Mouse (Mus musculus): ENCODE measurements around the gene Olfr904. TPM values are rescaled to one million over a fixed set of nuclear protein-coding genes. Genes with fewer than 3 reads are reported as not detected.

Olfr904 gene
- polyA plus RNA-seq, 1 experiment from 2014 or later = not detected

Other genes starting within 250 kb of the Olfr904 start
- not detected in 2 replicates for gene Olfr894, start 245.1 kb upstream of the Olfr904 start, polyA plus RNA-seq (2015; fragmentation: Nextera tagmentation; extraction: Ambion mirVana)
- not detected in 2 replicates for gene Olfr143, start 210.4 kb upstream of the Olfr904 start, polyA plus RNA-seq (2015; fragmentation: Nextera tagmentation; extraction: Ambion mirVana)
- not detected in 2 replicates for gene Olfr895, start 195.3 kb upstream of the Olfr904 start, polyA plus RNA-seq (2015; fragmentation: Nextera tagmentation; extraction: Ambion mirVana)
- gene Olfr896-ps1, start 172.0 kb upstream of the Olfr904 start, polyA plus RNA-seq (2015; fragmentation: Nextera tagmentation; extraction: Ambion mirVana) = not detected in 2 replicates
- gene Olfr25, start 134.1 kb upstream of the Olfr904 start, polyA plus RNA-seq (2015; fragmentation: Nextera tagmentation; extraction: Ambion mirVana) = not detected in 2 replicates
- not detected in 2 replicates for gene Olfr898, start 114.7 kb upstream of the Olfr904 start, polyA plus RNA-seq (2015; fragmentation: Nextera tagmentation; extraction: Ambion mirVana)
- not detected in 2 replicates for gene Olfr250, start 96.2 kb upstream of the Olfr904 start, polyA plus RNA-seq (2015; fragmentation: Nextera tagmentation; extraction: Ambion mirVana)
- gene Olfr251, start 86.1 kb upstream of the Olfr904 start, polyA plus RNA-seq (2015; fragmentation: Nextera tagmentation; extraction: Ambion mirVana) = not detected in 2 replicates
- not detected in 2 replicates for gene Olfr147, start 61.4 kb upstream of the Olfr904 start, polyA plus RNA-seq (2015; fragmentation: Nextera tagmentation; extraction: Ambion mirVana)
- gene Olfr901, start 33.7 kb upstream of the Olfr904 start, polyA plus RNA-seq (2015; fragmentation: Nextera tagmentation; extraction: Ambion mirVana) = not detected in 2 replicates
- gene Olfr902, start 15.5 kb upstream of the Olfr904 start, polyA plus RNA-seq (2015; fragmentation: Nextera tagmentation; extraction: Ambion mirVana) = not detected in 2 replicates
- gene Olfr905, start 8.0 kb downstream of the Olfr904 start, polyA plus RNA-seq (2015; fragmentation: Nextera tagmentation; extraction: Ambion mirVana) = not detected in 2 replicates
- gene Olfr906, start 23.9 kb downstream of the Olfr904 start, polyA plus RNA-seq (2015; fragmentation: Nextera tagmentation; extraction: Ambion mirVana) = not detected in 2 replicates
- not detected in 2 replicates for gene Olfr907, start 32.7 kb downstream of the Olfr904 start, polyA plus RNA-seq (2015; fragmentation: Nextera tagmentation; extraction: Ambion mirVana)
- not detected in 2 replicates for gene Olfr911-ps1, start 58.4 kb downstream of the Olfr904 start, polyA plus RNA-seq (2015; fragmentation: Nextera tagmentation; extraction: Ambion mirVana)
- not detected in 2 replicates for gene Olfr910, start 74.7 kb downstream of the Olfr904 start, polyA plus RNA-seq (2015; fragmentation: Nextera tagmentation; extraction: Ambion mirVana)
- gene Olfr912, start 117.0 kb downstream of the Olfr904 start, polyA plus RNA-seq (2015; fragmentation: Nextera tagmentation; extraction: Ambion mirVana) = not detected in 2 replicates
- gene Olfr913, start 129.6 kb downstream of the Olfr904 start, polyA plus RNA-seq (2015; fragmentation: Nextera tagmentation; extraction: Ambion mirVana) = not detected in 2 replicates
- gene Olfr914, start 142.0 kb downstream of the Olfr904 start, polyA plus RNA-seq (2015; fragmentation: Nextera tagmentation; extraction: Ambion mirVana) = not detected in 2 replicates
- not detected in 2 replicates for gene Olfr916, start 196.7 kb downstream of the Olfr904 start, polyA plus RNA-seq (2015; fragmentation: Nextera tagmentation; extraction: Ambion mirVana)
- not detected in 2 replicates for gene Olfr917, start 202.7 kb downstream of the Olfr904 start, polyA plus RNA-seq (2015; fragmentation: Nextera tagmentation; extraction: Ambion mirVana)
- not detected in 2 replicates for gene Olfr918, start 211.5 kb downstream of the Olfr904 start, polyA plus RNA-seq (2015; fragmentation: Nextera tagmentation; extraction: Ambion mirVana)
- not detected in 2 replicates for gene Olfr919, start 240.5 kb downstream of the Olfr904 start, polyA plus RNA-seq (2015; fragmentation: Nextera tagmentation; extraction: Ambion mirVana)